Mouse (Mus musculus) lung, adult 18-20 months (tissue): ENCODE results near the gene Gm20518.

Experiments used
- DNase-seq, 2 experiments: peaks; one replicate each; pipeline ENCODE4 v3.0.0; 2022; ENCODE audit warnings: mixed read lengths in 2 of 2

Gm20518 gene

DNA sequence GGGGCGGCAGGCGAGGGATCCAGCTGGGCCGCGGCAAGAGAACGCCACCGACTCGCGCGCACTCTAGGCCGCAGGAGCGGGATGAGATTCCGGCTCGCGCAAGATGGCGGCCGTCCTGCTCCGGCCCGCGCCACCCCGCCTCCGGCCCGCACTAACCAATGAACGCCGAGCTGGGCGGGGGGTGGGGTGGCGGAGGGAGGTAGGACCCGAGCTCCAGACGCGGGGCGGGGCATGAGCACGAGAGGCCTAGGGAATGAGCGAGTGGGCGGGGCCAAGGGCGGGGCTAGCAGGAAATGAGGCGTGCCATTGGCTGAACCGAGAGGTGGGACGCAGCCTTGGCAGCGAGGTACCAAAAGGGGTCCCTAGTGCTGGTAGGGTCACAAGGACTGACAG, at the start of gene Gm20518:
Gene Gm20518 (minus strand): TSS at position 105 of the 393 bp plus-strand sequence.
- DNase-seq: peak; percentile 98 to 99

GRCm38 (mm10) chr16:17939255-17939751, 47.8 kb upstream of the Gm20518 start:
- DNase-seq: peak in 1 of 2 experiments; percentile 17

DNA sequence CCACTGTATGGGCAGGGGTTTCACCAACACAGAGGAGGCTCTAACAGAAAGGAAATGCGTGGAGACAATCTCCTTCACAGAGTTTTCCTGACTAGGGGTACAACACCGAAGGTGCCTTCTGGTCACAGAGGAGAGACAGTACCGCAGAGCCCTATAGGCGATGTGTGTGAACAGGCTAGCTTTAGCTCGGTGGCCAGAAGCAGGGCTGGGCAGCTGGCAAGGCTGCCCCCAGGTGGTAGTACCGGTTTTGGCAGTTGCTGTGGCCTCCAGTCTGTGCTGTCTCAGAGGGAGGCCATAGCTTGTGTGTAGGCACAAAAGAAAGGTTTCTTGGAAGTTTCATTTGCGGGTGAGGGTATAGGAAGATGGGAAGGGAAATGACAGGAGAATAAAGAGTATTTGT, 47.4 kb upstream of the Gm20518 start:
- peak; percentile 73 to 82 for DNase-seq

- no peak for DNase-seq
Measured at GRCm38 (mm10) chr16:17938187-17938586, 46.7 kb upstream of the Gm20518 start.

DNA sequence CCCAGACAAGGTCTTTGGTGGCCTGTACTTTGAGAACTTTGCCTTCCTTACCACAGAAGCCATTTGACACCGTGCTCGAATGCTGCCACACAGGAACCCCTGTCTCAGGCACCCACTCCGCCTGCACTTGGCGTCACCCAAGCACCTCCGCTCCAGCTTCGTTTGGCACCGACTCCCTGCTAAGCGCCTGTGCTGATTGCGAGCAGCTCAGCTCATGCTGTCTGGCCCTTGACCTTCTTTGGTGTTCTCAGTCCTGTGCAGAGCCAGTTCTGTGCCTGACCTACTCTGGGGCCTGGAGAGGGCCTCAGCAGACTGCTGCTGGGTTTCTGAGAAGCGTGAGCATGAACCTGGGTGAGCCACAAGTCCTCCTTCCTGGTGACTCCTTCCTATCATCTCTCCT, 45.3 kb upstream of the Gm20518 start:
- peak; percentile 52 to 53 for DNase-seq

DNA sequence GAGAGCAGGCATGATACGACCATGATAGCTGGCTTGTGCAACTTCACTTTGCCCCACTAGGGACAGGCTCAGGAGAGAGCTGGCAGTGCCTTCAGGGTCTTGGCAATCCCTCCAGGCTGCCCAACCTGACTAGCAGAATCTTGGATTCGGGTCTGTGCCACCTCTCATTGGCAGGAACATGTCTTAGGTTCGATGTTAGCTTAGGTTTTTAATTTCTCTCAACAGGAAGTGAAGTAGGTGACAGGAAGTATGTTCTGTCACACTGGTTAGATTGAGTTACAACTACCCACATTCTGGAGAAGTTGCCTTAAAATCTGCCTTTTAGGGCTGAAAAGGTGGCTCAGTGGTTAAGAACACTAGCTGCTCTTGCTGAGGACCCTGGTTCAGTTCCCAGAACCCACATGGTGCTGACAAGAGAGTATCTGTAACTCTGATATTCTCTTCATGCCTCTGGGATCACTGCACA, 43.0 kb upstream of the Gm20518 start:
- DNase-seq: no peak

DNA sequence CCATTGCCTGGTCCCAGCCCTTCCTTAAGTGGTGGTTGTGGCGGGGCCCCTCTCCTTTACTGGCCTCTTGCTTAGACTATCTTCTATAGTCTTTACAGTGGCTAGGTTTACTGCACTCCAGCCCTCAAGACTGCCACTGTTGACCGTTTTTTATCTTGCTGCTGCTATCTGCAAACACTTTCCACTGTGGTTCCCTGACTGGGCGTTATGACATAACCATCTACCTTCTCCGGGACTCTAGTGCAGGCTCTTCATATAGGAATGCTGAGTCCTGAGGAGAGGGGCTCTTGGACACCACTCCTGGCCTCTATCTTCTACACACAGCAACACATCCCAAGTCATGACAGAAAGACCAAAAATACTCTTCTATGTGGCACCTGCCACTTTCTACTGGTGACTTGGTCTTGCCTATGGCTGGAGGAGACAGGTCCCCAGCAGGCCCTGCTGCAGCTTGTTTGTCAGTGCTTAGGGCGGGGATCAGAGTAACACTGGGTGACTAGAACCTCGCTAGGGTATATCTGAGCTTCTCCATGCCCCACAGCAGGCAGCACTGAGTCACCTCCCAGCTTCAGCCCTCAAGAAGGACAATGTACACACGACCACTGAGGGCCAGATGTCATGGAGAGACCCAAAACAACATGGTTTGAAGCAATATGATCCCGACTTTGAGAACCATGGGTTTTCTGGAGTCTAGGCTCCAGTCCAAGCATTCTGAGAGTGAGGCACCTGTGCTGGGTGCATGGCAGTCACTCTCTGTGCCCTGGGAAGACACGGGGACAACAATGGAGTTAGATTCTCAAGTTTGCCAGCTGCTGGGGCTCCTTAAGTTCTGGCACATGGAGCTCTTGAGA, 42.3 kb upstream of the Gm20518 start:
- DNase-seq: no peak

GRCm38 (mm10) chr16:17931906-17932460, 40.5 kb upstream of the Gm20518 start:
- no peak for DNase-seq

GRCm38 (mm10) chr16:17929631-17930030, 38.2 kb upstream of the Gm20518 start:
- DNase-seq: no peak

DNA sequence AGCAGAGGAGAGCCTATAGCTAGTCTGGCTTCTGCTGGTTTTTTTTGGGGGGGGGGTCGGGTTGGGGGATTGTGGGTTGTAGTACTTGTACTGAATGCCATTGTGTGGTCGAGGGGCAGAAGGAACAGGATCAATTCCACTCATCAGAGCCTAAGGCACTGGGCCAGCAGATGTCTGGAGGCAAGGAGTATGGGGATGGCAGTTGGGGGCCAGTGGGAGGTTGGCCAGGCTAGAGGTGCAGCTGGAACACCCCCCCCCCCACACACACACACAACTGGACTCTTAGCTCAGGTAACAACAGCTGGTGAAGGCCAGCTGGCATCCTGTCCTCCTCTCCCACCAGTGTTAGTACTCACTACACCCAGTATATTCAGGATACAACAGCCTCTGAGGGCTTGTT, 37.7 kb upstream of the Gm20518 start:
- no peak for DNase-seq

- DNase-seq: peak; percentile 82 to 88
Measured at GRCm38 (mm10) chr16:17928627-17929104, 37.2 kb upstream of the Gm20518 start.

DNA sequence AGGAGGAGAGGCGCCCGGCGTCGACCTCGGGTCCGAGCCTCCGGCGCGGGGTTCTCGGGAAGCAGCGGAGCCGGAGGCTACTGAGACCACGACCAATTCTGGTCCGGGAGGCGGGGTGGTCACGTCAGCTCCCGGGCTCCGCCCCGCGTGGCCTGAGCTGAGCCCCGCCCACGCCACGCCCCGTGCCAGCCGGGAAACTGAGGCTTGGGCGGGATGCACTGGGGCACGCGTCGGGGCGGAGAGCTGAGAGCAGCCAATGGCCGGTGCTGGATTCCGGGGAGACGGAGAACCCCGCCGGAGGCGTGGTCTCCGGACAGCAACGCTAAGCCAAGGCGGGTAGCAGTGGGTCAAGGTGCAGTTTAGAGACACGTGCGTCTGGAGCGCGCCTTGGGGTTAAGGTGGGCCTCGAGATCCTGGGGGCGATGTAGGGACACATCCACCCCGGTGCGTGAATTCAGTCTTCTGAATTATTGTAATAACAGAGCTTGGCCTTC, 36.7 kb upstream of the Gm20518 start, which contains the start of gene Slc25a1:
Gene Slc25a1 (minus strand): TSS at position 133 of the 494 bp plus-strand sequence.
- DNase-seq: peak; percentile 81 to 82

GRCm38 (mm10) chr16:17927351-17928082, 36.0 kb upstream of the Gm20518 start:
- DNase-seq: peak in 1 of 2 experiments; percentile 39

DNA sequence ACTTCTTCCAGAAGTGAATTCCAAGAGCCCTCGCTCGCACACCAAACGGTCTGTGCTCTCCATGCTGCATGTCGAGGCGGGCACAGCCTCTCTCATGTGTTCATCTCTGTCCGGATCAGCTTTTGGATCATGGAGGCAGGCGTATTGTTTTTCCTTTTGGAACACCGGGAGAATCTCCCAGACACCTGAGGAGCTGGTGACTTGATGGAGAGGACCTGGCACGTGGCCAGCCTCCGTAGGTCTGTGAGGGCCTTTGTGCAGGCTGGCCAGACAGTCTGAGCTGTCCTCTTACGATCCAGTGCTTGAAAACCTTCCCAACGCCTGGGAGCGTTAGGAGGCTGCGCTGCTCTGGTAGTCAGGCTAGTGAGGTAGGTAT, 30.7 kb upstream of the Gm20518 start:
- no peak for DNase-seq

DNA sequence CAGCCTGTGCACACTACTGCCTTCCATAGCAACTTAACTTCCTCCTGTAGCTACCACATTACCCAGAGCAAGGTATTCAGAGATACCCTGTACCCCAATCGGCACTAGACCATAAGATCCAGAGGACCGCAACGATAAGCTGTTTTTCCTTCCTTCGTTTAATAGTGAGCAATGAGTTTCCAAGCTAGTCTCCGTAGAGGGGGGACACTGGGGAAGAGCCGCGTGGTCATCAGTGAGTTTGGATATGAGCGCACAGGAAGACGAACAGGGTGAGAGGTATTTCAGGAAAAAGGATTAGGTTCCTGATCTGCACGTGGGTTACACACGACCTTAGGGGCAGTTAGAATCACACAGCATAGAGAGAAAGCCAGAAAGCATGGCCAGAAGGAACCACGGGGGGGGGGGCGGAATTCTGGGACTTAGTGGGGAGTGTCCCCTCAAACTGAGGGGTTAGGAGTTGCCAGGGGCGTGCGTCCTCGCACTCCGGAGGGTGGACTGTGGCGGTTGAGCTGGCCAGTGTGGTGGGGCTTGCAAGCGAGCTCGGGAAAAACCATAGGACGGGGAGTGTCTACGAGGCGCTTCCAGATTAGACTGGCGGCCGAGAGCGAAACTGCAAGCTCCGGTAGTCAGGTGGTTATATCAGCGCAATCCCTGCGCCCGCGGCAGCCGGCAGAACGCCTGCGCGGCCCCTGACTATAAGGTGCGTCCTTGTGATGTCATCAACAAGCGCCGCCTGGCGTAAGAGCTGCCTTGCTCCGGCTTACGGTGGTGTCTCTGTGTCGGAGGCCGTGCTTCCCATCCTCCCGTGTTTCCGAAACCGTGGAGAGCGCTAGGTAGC, 30.1 kb upstream of the Gm20518 start:
- peak; percentile 94 to 96 for DNase-seq

DNA sequence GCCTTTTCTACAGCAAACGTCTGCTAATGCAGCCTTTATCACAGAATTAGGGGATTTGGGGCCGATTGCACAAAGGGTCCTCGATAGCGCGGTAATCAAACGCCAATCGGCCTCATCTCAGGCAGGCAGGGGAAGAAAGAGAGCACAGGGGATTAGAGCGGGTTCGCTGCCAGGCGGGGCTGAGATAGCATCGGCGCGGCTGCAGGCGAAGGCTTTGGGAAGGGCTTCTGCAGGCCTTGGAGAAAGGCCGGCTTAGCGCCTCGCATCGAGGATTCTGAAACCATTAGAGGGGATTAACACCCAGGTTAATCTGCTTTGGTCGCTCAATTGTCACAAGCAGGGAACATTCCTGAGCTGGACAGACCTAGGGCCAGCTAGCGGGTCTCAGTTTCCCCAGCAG, 29.1 kb upstream of the Gm20518 start:
- no peak for DNase-seq

- DNase-seq: no peak
Measured at GRCm38 (mm10) chr16:17914307-17915249, 23.1 kb upstream of the Gm20518 start, which contains the start of gene Gsc2. Gene Gsc2 (minus strand): TSS chr16:17915059.

GRCm38 (mm10) chr16:17911052-17911595, 19.7 kb upstream of the Gm20518 start, which contains the start of gene Ess2:
Gene Ess2 (minus strand): TSS chr16:17911348.
- DNase-seq: peak; percentile 92 to 94

GRCm38 (mm10) chr16:17898462-17898861, 7.0 kb upstream of the Gm20518 start, which contains the start of the genes Dgcr2 and Tssk2:
Gene Dgcr2 (minus strand): TSS chr16:17898562.
Gene Tssk2 (plus strand): TSS chr16:17898637.
- DNase-seq: no peak

- no peak for DNase-seq
Measured at GRCm38 (mm10) chr16:17896091-17896490, 4.6 kb upstream of the Gm20518 start.
